Mouse (Mus musculus): ENCODE measurements around the gene Rpgrip1l. TPM values are rescaled to one million over a fixed set of nuclear protein-coding genes. Genes with fewer than 3 reads are reported as not detected.
A peak's percentile ranks its signal among the peaks of the same experiment; 100 is the strongest.

The Rpgrip1l gene
- polyA plus RNA-seq, 1 experiment from 2014 or later = 14.2 TPM

DNA sequence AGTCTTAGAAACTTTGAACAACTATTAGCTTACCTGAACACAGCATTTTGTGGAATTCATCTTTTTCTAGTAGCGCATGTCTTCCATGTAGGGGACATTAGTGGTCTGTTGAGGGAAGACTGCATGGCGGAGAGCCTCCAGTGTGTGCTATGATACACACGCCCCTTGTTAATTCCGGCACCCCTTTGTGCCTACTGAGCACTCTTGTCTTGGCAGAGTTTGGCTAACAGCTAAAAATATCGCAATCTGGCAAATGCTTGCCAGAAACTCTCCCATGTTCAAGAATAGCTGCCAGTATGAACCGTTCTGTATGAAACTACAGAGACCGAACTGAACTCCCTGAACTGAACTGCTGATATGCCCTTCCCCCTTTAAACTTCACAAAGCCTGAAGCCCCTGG lies 10.4 kb upstream of the Rpgrip1l start:
- DNase-seq (ENCODE audit: low spot score) (no peak), ATAC-seq (ENCODE audit: low FRiP score) (no peak)
- no peaks in the 10 kb centered on the region for H3K36me3 ChIP-seq (replicated peaks; ENCODE audit: control insufficient read depth, insufficient read depth)
- WGBS = 64% methylated on average over 7 of the region's 7 CpGs
- H3K27me3 ChIP-seq (ENCODE audit: control insufficient read depth, insufficient read depth, low read length) = no peaks in the 10 kb centered on the region
- no peak overlapping the region for H3K4me2 ChIP-seq (replicated peaks)
- H3K9me3 ChIP-seq (ENCODE audit: control insufficient read depth, low read length) = no peaks in the 10 kb centered on the region
- H3K4me3 ChIP-seq (replicated peaks; ENCODE audit: low read length) = no peak overlapping the region
- no peak overlapping the region for H3K9ac ChIP-seq
- no peak overlapping the region for H3K27ac ChIP-seq
- no peaks in the 10 kb centered on the region for H3K4me1 ChIP-seq (replicated peaks; ENCODE audit: control insufficient read depth, insufficient read depth, low read length)

DNA sequence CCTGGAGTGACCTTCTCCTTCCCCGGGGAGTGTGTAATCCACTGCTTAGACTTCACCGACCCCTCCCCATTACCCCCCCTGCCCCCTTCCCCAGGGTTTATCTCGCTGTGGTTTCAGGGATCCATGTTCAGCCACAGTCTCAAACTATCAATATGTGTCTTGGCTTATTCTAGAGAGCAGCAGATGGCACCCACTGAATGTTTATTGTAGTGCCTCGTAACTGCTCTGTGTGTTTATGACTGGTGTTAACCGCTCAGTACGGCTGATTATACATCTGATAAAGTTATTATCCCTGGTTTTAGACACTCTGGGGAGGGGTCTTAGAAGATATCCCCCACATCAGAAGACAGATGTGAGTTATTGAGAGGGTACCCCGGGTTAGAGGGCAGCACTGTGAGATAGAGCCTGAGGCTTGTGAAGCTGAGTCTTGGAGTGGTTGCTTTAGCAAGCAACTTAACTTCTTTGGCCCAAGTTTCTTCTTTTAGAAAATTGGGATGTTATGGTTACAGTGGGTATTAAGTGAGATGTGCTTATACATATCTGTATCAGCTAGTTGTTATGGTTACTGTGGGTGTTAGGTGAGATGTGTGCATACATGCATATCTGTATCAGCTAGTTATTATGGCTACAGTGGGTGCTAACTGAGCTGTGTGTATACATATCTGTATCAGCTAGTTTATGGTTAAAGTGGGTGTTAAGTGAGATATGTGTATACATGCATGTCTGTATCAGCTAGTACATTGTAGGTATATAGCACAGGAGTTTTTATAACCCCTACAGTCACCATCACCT lies 6.1 kb upstream of the Rpgrip1l start:
- H3K36me3 ChIP-seq (replicated peaks; ENCODE audit: control insufficient read depth, insufficient read depth) = no peaks in the 10 kb centered on the region
- H3K4me3 ChIP-seq (replicated peaks; ENCODE audit: low read length) = no peak overlapping the region
- H3K9me3 ChIP-seq (ENCODE audit: control insufficient read depth, low read length) = no peaks in the 10 kb centered on the region
- DNase-seq (ENCODE audit: low spot score) = no peak
- H3K9ac ChIP-seq = no peak overlapping the region
- no peak overlapping the region for H3K27ac ChIP-seq
- no peak overlapping the region for H3K4me2 ChIP-seq (replicated peaks)
- H3K4me1 ChIP-seq (replicated peaks; ENCODE audit: control insufficient read depth, insufficient read depth, low read length) = peaks cover 18% of the 10 kb centered on the region
- WGBS = 78% methylated on average over 7 of the region's 7 CpGs
- H3K27me3 ChIP-seq (ENCODE audit: control insufficient read depth, insufficient read depth, low read length) = no peaks in the 10 kb centered on the region
- ATAC-seq (ENCODE audit: low FRiP score) = no peak

DNA sequence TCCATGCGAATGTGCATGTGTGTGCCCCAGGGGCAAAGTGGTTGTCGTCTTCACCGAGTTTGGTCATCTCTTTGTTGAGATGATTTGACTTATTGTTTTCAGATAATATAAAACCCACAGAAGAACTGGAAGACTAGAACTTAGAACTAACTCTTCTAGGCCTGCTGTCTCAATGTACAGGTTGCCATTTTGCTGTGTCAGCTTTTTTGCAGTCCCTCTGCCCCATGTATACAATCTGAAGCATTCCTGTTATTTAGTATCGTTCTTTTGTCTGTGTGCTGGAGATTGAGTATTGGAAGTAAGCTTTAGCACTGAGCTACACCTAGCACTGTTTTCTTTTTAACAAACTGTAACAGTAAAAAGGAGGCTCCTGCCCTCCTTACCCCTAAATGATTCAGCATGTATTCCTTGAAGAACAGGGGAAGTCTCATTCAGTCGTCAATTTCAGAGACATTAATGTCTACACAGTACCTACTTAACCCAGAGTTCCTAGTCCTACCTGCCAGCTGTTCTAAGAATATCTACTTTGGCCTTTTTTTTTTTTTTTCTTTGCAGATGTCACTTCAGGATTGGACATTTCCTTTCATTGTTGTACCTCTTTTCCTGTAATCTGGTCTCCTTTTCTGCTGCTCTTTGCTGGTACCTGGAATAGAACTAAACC lies 4.6 kb upstream of the Rpgrip1l start:
- no peak overlapping the region for H3K9ac ChIP-seq
- WGBS = 89% methylated on average over 5 of the region's 5 CpGs
- no peaks in the 10 kb centered on the region for H3K27me3 ChIP-seq (ENCODE audit: control insufficient read depth, insufficient read depth, low read length)
- H3K9me3 ChIP-seq (ENCODE audit: control insufficient read depth, low read length) = no peaks in the 10 kb centered on the region
- no peak overlapping the region for H3K4me3 ChIP-seq (replicated peaks; ENCODE audit: low read length)
- ATAC-seq (ENCODE audit: low FRiP score) = no peak
- H3K27ac ChIP-seq = no peak overlapping the region
- peaks cover 22% of the 10 kb centered on the region for H3K4me1 ChIP-seq (replicated peaks; ENCODE audit: control insufficient read depth, insufficient read depth, low read length)
- DNase-seq (ENCODE audit: low spot score) = no peak
- H3K4me2 ChIP-seq (replicated peaks) = no peak overlapping the region
- no peaks in the 10 kb centered on the region for H3K36me3 ChIP-seq (replicated peaks; ENCODE audit: control insufficient read depth, insufficient read depth)

DNA sequence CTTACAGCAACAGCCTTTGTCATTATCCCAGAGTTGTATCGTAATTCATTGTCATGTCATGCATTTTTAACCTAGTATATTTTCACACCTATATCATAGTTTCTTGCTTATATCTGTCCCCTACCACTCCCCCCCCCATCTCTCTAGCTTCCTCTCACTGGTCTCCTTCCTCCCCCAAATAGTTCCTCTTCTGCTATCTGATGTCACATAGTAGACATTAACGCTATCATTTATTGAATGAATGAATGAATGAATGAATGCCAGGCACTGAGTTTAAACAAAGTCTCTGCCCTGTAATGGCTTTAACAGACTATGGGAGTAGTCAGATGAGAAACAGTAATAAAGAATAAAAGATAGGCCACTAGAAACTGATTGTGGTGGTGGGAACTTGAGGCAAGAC lies 720 bp downstream of the Rpgrip1l start:
- H3K4me2 ChIP-seq (replicated peaks) = peak overlapping the region; percentile 61
- 84% methylated on average over 2 of the region's 2 CpGs for WGBS

DNA sequence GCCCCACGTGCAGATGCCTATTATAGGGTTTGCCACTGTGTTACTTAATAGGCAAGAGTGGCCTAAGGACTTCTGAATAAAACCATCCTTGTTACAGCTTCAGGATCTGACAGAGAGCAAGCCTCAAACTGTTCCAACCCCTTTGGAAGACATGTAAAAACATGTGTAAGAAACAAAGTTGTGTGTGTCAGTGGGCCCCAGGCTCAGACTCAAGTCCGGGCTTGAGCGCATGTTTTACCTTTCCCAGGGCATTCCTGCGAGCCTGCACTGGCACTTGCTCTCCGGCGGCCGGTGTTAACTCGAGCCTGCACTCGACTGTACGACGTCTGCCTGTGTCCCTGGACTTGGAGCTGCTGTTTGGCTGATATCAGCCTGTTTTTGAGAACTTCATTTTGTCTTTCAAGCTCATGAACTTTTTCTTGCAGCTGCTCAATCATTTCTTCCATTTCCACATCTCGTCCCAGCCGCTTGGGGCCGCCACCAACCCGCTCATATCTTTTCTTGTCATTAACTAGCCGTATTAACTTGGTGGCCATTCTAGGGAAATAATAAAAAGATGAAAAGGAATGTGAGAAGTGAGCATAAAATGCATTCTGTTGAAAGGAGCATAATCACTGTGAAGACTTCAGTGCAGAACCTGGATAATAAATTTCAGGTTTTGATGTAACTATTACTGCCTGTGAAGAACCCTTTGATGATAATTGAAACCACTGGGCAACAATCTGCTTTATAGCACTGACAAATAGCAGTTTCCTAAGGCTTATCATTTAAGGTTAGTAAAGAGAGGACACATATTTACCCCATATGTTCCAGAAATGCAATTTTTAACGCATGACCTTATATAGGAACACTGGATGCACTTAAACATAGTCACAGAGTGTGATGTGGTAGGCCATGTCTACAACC lies 8.3 kb downstream of the Rpgrip1l start:
- DNase-seq (ENCODE audit: low spot score) = no peak
- H3K4me3 ChIP-seq (replicated peaks; ENCODE audit: low read length) = no peak overlapping the region

More for the DNA sequence above, 720 bp downstream of the Rpgrip1l start:
- Histone ChIP-seq H3K27me3 (ENCODE audit: control insufficient read depth, insufficient read depth, low read length) (no peaks in the 10 kb centered on the region), H3K9me3 (ENCODE audit: control insufficient read depth, low read length) (no peaks in the 10 kb centered on the region), H3K9ac (peak overlapping the region; percentile 71), H3K27ac (no peak overlapping the region), H3K4me3 (replicated peaks; ENCODE audit: low read length) (peak overlapping the region; percentile 67), H3K4me1 (replicated peaks; ENCODE audit: control insufficient read depth, insufficient read depth, low read length) (peaks cover 29% of the 10 kb centered on the region), H3K36me3 (replicated peaks; ENCODE audit: control insufficient read depth, insufficient read depth) (peaks cover 6% of the 10 kb centered on the region)
- DNase-seq (ENCODE audit: low spot score) = no peak
- ATAC-seq (ENCODE audit: low FRiP score) = no peak

DNA sequence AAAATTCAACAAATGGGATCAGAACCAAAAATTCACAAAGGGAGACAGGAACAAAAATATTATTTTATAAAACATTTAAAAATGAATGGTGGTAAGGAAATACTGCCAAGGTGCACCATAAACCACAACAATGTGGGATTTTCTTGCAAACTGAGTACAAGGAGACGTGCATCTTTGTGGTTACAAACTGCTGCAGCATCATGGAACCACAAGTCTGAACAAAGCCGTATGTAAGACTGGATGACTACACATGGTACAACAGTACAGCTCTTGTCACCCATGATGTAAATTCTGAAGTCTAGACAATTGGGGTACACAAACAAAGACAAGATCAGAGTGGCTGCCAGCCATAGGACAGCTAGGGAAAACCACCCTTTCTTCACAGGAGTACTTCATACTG lies 14.4 kb downstream of the Rpgrip1l start:
- H3K4me3 ChIP-seq (replicated peaks; ENCODE audit: low read length) = no peak overlapping the region
- H3K27ac ChIP-seq = no peak overlapping the region
- no peaks in the 10 kb centered on the region for H3K9me3 ChIP-seq (ENCODE audit: control insufficient read depth, low read length)
- peaks cover 36% of the 10 kb centered on the region for H3K36me3 ChIP-seq (replicated peaks; ENCODE audit: control insufficient read depth, insufficient read depth)
- H3K4me2 ChIP-seq (replicated peaks) = no peak overlapping the region
- no peak overlapping the region for H3K9ac ChIP-seq
- no peaks in the 10 kb centered on the region for H3K27me3 ChIP-seq (ENCODE audit: control insufficient read depth, insufficient read depth, low read length)
- no peaks in the 10 kb centered on the region for H3K4me1 ChIP-seq (replicated peaks; ENCODE audit: control insufficient read depth, insufficient read depth, low read length)
- ATAC-seq (ENCODE audit: low FRiP score) = no peak
- DNase-seq (ENCODE audit: low spot score) = no peak
- 92% methylated on average over 2 of the region's 2 CpGs for WGBS

More for the DNA sequence above, 8.3 kb downstream of the Rpgrip1l start:
- Histone ChIP-seq H3K4me1 (replicated peaks; ENCODE audit: control insufficient read depth, insufficient read depth, low read length) (no peaks in the 10 kb centered on the region), H3K27ac (no peak overlapping the region), H3K4me2 (replicated peaks) (no peak overlapping the region), H3K9ac (no peak overlapping the region), H3K27me3 (ENCODE audit: control insufficient read depth, insufficient read depth, low read length) (no peaks in the 10 kb centered on the region), H3K36me3 (replicated peaks; ENCODE audit: control insufficient read depth, insufficient read depth) (peaks cover 44% of the 10 kb centered on the region), H3K9me3 (ENCODE audit: control insufficient read depth, low read length) (no peaks in the 10 kb centered on the region)
- no peak for ATAC-seq (ENCODE audit: low FRiP score)
- 88% methylated on average over 17 of the region's 17 CpGs for WGBS

DNA sequence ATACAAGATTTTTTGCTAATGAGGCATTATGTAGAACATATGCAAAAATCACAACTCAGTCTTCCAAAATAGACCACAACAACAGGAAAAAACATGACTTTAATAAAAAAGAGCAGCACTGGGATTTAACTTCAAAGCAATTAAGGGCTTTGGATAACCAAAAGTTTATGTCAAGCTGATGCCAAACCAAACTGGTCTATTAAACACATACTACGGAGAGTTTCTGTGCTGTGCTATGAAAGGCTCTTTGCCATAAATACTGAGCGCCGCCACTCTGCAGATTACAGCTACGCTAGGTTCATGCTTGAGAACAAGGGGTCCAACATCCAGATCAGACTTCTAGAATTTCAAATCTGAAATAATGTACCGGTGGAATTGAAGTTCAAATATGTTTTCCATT lies 17.3 kb downstream of the Rpgrip1l start:
- no peaks in the 10 kb centered on the region for H3K4me1 ChIP-seq (replicated peaks; ENCODE audit: control insufficient read depth, insufficient read depth, low read length)
- no peaks in the 10 kb centered on the region for H3K9me3 ChIP-seq (ENCODE audit: control insufficient read depth, low read length)
- no peaks in the 10 kb centered on the region for H3K27me3 ChIP-seq (ENCODE audit: control insufficient read depth, insufficient read depth, low read length)
- no peak overlapping the region for H3K9ac ChIP-seq
- WGBS = 90% methylated on average over 5 of the region's 5 CpGs
- no peak overlapping the region for H3K27ac ChIP-seq
- DNase-seq (ENCODE audit: low spot score) = no peak
- no peak overlapping the region for H3K4me3 ChIP-seq (replicated peaks; ENCODE audit: low read length)
- H3K36me3 ChIP-seq (replicated peaks; ENCODE audit: control insufficient read depth, insufficient read depth) = peaks cover 24% of the 10 kb centered on the region
- ATAC-seq (ENCODE audit: low FRiP score) = no peak
- no peak overlapping the region for H3K4me2 ChIP-seq (replicated peaks)

DNA sequence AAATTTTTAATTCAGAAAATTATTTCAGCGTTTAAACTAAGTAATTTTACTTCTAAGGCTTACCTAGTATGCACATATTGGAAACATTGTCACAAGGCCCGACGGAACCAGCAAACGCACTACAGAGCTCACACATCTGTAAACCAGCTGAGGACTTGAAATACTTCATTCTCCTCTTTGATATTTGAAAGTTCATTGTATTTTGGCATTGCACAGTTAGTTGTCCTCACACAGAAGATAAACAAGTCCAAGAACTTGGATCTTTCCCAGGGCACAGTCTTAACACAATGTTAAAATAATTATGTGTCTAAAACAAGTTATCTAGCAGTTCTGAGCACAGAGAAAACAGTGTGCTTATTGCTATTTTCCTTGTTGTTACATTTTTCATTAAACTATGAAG lies 22.5 kb downstream of the Rpgrip1l start:
- no peak overlapping the region for H3K9ac ChIP-seq
- no peak overlapping the region for H3K4me3 ChIP-seq (replicated peaks; ENCODE audit: low read length)
- no peaks in the 10 kb centered on the region for H3K9me3 ChIP-seq (ENCODE audit: control insufficient read depth, low read length)
- no peaks in the 10 kb centered on the region for H3K4me1 ChIP-seq (replicated peaks; ENCODE audit: control insufficient read depth, insufficient read depth, low read length)
- WGBS = 86% methylated on average over 4 of the region's 4 CpGs
- no peak overlapping the region for H3K4me2 ChIP-seq (replicated peaks)
- DNase-seq (ENCODE audit: low spot score) (no peak), ATAC-seq (ENCODE audit: low FRiP score) (no peak)
- no peak overlapping the region for H3K27ac ChIP-seq
- H3K36me3 ChIP-seq (replicated peaks; ENCODE audit: control insufficient read depth, insufficient read depth) = peaks cover 7% of the 10 kb centered on the region
- no peaks in the 10 kb centered on the region for H3K27me3 ChIP-seq (ENCODE audit: control insufficient read depth, insufficient read depth, low read length)

DNA sequence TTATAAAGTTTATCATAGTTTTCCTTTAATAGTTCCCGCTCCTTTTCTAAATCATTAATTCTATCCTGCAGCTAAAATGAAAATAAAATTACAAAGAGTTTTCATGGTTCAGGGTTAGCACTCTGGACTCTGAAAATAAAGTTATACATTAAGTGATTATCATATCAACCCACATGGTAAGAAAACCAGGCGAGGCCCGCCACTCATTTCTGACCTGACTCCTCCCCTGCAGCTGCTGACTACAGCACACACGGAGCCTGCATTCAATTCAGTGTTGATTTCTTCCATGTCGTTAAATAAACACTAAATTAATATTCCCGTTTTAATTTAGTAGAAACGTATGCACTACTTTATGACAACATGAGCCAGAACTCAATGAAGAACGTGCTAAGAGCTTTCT lies 26.8 kb downstream of the Rpgrip1l start:
- no peak for DNase-seq (ENCODE audit: low spot score)
- no peak overlapping the region for H3K4me2 ChIP-seq (replicated peaks)

More for the DNA sequence above, 26.8 kb downstream of the Rpgrip1l start:
- Histone ChIP-seq H3K9me3 (ENCODE audit: control insufficient read depth, low read length) (no peaks in the 10 kb centered on the region), H3K27ac (no peak overlapping the region), H3K27me3 (ENCODE audit: control insufficient read depth, insufficient read depth, low read length) (no peaks in the 10 kb centered on the region), H3K9ac (no peak overlapping the region), H3K4me3 (replicated peaks; ENCODE audit: low read length) (no peak overlapping the region), H3K4me1 (replicated peaks; ENCODE audit: control insufficient read depth, insufficient read depth, low read length) (no peaks in the 10 kb centered on the region), H3K36me3 (replicated peaks; ENCODE audit: control insufficient read depth, insufficient read depth) (peaks cover 7% of the 10 kb centered on the region)
- ATAC-seq (ENCODE audit: low FRiP score) = no peak
- WGBS = 73% methylated on average over 8 of the region's 8 CpGs
